Mouse (Mus musculus) E14TG2a.4 (cell line): ENCODE measurements at regions not wholly inside any gene's neighbourhood (a gene's known extent, or its start where the extent isn't known, plus 50 kb on each side); places are given as distances from the start of the nearest gene placed in this dataset.

Experiments
- H3K27me3 ChIP-seq: 2 replicates; pipeline ENCODE4 v1.6.1; 2014; ENCODE audit warnings: low read length, control low read depth; ENCODE audit not compliant: insufficient read depth
- H3K36me3 ChIP-seq: 2 replicates; pipeline ENCODE4 v1.6.1; 2014; ENCODE audit warnings: low read length, control low read depth; ENCODE audit not compliant: insufficient read depth
- H3K4me1 ChIP-seq: replicated peaks from 2 replicates; pipeline ENCODE4 v1.6.1; 2014; ENCODE audit warnings: low read depth, low read length, control low read depth
- H3K4me3 ChIP-seq: replicated peaks from 2 replicates; pipeline ENCODE4 v1.5.1; 2014; ENCODE audit warnings: mild to moderate bottlenecking, low read length
- H3K9me3 ChIP-seq: 2 replicates; pipeline ENCODE4 v1.6.1; 2014; ENCODE audit warnings: low read length, control low read depth
- CTCF ChIP-seq: conservative IDR thresholded peaks from 2 replicates; pipeline ENCODE4 v1.5.1; 2014; ENCODE audit warnings: low read length
- NANOG ChIP-seq: IDR thresholded peaks from 2 replicates; pipeline ENCODE4 v1.6.1; 2014; ENCODE audit warnings: borderline replicate concordance, low read length, mixed read lengths
- POU5F1 ChIP-seq: IDR thresholded peaks from 2 replicates; pipeline ENCODE4 v1.6.1; 2014; ENCODE audit warnings: low read length, borderline replicate concordance

DNA sequence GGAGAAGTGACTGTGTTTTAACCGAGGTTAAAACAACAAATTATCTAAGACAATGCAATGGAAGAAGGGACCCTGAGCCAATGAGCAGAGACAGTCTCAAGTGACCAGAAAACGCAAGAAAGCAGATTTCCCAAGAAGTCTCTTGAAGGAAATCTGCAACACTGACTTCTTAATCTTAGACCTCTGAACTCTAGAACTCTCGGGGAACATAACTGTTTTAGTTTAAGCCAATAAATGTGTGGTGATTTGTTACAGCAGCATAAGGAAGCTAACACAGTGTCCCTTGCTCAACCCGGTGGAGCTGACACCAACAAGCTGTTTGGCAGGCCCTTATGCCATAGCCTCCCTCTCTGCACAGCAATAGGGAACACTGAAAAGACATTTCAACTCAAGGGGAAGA, 69.0 kb upstream of the Actbl2 start:
- TF ChIP-seq NANOG (no peak), POU5F1 (no peak), CTCF (no peak)
- no peaks in the 10 kb centered on the region for H3K36me3 ChIP-seq
- H3K27me3 ChIP-seq = no peaks in the 10 kb centered on the region
- no peaks in the 10 kb centered on the region for H3K9me3 ChIP-seq
- no peak overlapping the region for H3K4me3 ChIP-seq
- H3K4me1 ChIP-seq = no peaks in the 10 kb centered on the region

DNA sequence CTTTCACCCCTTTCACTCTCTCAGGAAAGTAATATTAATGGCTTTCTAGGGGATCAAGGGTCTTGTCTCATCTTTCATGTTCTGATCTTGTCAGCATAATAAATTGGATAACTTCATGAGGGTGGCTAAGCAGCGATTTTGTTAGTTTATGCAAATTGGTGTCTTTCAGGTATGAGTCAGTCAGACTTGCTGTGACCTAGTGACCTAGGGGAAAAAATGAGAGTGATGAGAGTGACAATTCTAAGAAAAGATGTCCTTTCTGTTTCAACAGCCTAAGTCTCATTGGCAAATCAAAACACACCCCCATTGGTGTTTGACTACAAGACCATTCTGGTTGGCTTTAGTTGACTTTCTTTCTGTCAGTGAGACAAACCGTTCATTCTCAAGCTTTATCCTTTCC, 68.0 kb upstream of the Actbl2 start:
- Histone ChIP-seq H3K4me3 (no peak overlapping the region), H3K9me3 (no peaks in the 10 kb centered on the region), H3K27me3 (no peaks in the 10 kb centered on the region), H3K36me3 (no peaks in the 10 kb centered on the region), H3K4me1 (no peaks in the 10 kb centered on the region)
- TF ChIP-seq NANOG (no peak), POU5F1 (no peak), CTCF (no peak)

DNA sequence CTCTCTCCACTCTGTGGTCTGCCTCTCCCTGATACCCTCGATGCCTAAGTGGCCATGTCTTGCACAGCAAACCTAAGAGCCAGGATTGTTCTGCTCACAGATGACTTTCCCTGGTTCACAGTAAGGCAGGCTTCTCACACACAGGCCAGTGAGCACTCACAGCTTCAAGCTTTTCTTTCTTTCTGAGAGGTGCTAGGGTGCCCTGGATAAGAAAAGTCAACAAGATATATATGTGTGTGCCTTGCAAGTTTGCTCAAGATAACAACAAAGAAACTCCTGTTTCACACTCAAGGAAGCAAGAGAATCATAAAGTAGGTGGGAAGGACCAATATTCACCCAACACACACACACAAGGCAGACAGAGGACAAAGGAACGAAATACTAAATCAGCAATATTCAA, 60.9 kb upstream of the Actbl2 start:
- Histone ChIP-seq H3K9me3 (no peaks in the 10 kb centered on the region), H3K27me3 (no peaks in the 10 kb centered on the region), H3K4me1 (no peaks in the 10 kb centered on the region), H3K36me3 (no peaks in the 10 kb centered on the region), H3K4me3 (no peak overlapping the region)
- TF ChIP-seq CTCF (no peak), POU5F1 (no peak), NANOG (no peak)

DNA sequence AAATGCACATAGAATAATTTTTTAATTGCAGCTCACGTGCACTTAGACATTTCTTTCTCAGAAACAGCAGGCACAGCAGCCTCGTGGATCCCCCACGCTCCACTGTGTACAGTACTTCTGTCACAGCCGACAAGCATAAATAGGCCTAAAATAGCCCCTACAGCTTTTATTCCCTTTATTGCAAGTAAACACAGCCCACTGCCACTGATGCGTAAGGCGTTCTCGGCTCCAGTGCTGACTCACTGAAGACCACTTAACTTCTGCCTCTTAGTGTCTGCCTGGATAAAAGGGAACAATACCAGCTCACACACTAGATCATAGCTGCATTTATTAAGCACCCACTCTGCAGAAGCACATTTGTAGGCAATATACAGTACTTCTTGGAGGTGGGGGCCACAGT, 60.5 kb upstream of the Actbl2 start:
- Histone ChIP-seq H3K9me3 (no peaks in the 10 kb centered on the region), H3K27me3 (no peaks in the 10 kb centered on the region), H3K36me3 (no peaks in the 10 kb centered on the region), H3K4me3 (no peak overlapping the region), H3K4me1 (no peaks in the 10 kb centered on the region)
- TF ChIP-seq NANOG (no peak), POU5F1 (no peak), CTCF (no peak)

DNA sequence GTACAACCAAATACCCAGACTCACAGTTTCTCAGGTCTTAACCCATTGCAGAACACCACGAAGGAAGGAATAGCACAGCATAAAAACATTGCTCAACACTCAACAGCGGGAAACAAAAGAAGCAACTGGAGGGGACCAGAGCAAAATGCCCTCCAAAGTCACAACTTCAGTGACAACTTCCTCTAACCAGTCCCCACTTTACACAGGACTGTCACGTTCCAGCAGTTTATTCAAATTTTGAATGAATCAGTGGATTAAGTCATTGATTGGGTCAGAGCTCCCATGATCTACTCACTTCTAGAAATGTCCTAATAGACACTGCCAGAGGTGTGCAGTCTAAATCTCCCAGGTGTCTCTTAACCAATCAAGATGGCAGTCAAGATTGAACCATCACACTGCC, 53.3 kb upstream of the Actbl2 start:
- Histone ChIP-seq H3K27me3 (no peaks in the 10 kb centered on the region), H3K4me3 (no peak overlapping the region), H3K4me1 (no peaks in the 10 kb centered on the region), H3K9me3 (no peaks in the 10 kb centered on the region), H3K36me3 (no peaks in the 10 kb centered on the region)
- TF ChIP-seq CTCF = no peak
- TF ChIP-seq NANOG = no peak
- TF ChIP-seq POU5F1 = no peak

DNA sequence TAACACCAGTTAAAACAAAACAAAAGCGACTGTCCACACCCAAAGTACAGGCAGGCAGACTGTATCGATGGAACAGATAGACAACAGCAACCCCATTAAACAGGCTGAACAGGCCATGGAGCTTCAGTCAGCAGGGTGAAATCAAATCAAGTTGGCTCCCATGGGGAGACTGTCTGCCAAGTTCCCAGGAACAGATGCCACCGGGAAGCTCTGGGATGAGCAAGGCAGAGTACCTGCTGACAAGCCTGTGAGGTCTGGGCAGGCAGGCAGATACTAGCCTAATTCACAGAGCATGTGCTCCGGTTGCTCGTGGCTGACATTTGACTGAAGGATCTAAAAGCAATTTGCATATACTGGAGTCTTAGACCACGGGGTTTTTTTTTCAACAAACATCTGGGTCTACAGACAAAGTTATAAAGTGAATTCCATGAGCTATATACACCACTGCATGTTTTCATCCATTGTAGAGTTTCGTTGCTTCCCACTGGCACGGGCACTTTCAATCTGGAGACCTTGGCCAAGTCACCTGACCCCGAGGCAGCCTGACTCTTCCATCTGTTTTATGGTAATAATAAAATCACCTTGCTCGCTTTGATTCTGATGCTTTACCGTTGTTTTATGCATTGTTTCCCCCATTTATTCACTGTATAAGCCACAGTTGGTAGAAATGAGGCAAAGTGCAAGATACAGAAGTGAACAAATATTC, 50.1 kb upstream of the Actbl2 start:
- no peak for TF ChIP-seq NANOG
- no peak for TF ChIP-seq CTCF
- H3K4me1 ChIP-seq = no peaks in the 10 kb centered on the region
- no peaks in the 10 kb centered on the region for H3K9me3 ChIP-seq
- no peaks in the 10 kb centered on the region for H3K27me3 ChIP-seq
- H3K36me3 ChIP-seq = no peaks in the 10 kb centered on the region
- H3K4me3 ChIP-seq = no peak overlapping the region
